Mouse (Mus musculus): ENCODE data around the gene Fam25c. TPM values are rescaled to one million over a fixed set of nuclear protein-coding genes. Genes with fewer than 3 reads are reported as not detected.
A peak's percentile ranks its signal among the peaks of the same experiment; 100 is the strongest.
"Not testable (repeated sequence)": the region's sequence is repeated elsewhere in the genome, so short reads cannot be mapped to it uniquely, and the experiment has no call there.

Fam25c gene
- polyA plus RNA-seq, 1 experiment from 2014 or later = not detected

- not testable (repeated sequence) for H3K27me3 ChIP-seq (ENCODE audit: insufficient read depth, poor library complexity, severe bottlenecking); H3K4me3 ChIP-seq; H3K27ac ChIP-seq; H3K9me3 ChIP-seq; DNase-seq (ENCODE audit: low spot score)
- H3K4me1 ChIP-seq = peaks cover 18% of the 10 kb centered on the region
- peaks cover 14% of the 10 kb centered on the region for H3K36me3 ChIP-seq
- 87% methylated on average over 8 of the region's 8 CpGs for WGBS
These were observed 40.9 kb downstream of the Fam25c start for GRCm38 (mm10) chr14:34314383-34314782.

GRCm38 (mm10) chr14:34313612-34314011 lies 41.6 kb downstream of the Fam25c start:
- Histone ChIP-seq H3K4me3 (no peak overlapping the region), H3K27ac (no peak overlapping the region), H3K27me3 (ENCODE audit: insufficient read depth, poor library complexity, severe bottlenecking) (no peaks in the 10 kb centered on the region), H3K9me3 (no peaks in the 10 kb centered on the region), H3K36me3 (peaks cover 8% of the 10 kb centered on the region; the same call in 1 of the 2 replicates), H3K4me1 (peaks cover 18% of the 10 kb centered on the region)
- DNase-seq (ENCODE audit: low spot score) = no peak
- 54% methylated on average over 3 of the region's 3 CpGs for WGBS

GRCm38 (mm10) chr14:34312339-34313048 lies 42.7 kb downstream of the Fam25c start:
- no peak overlapping the region for H3K27ac ChIP-seq
- WGBS = 29% methylated on average over 5 of the region's 6 CpGs
- H3K27me3 ChIP-seq (ENCODE audit: insufficient read depth, poor library complexity, severe bottlenecking) = no peaks in the 10 kb centered on the region
- peaks cover 5% of the 10 kb centered on the region; the same call in 1 of the 2 replicates for H3K36me3 ChIP-seq
- no peaks in the 10 kb centered on the region for H3K9me3 ChIP-seq
- DNase-seq (ENCODE audit: low spot score) = no peak
- peak overlapping the region; percentile 95 for H3K4me3 ChIP-seq
- peaks cover 18% of the 10 kb centered on the region for H3K4me1 ChIP-seq

- DNase-seq (ENCODE audit: low spot score) = no peak
- peaks cover 3% of the 10 kb centered on the region; the same call in 1 of the 2 replicates for H3K36me3 ChIP-seq
- peaks cover 18% of the 10 kb centered on the region for H3K4me1 ChIP-seq
- H3K27me3 ChIP-seq (ENCODE audit: insufficient read depth, poor library complexity, severe bottlenecking) = no peaks in the 10 kb centered on the region
- peak overlapping the region; percentile 98 for H3K27ac ChIP-seq
- no peaks in the 10 kb centered on the region for H3K9me3 ChIP-seq
- WGBS = 2% methylated on average over 4 of the region's 4 CpGs
- H3K4me3 ChIP-seq = peak overlapping the region; percentile 95
These were observed 43.5 kb downstream of the Fam25c start for GRCm38 (mm10) chr14:34311691-34312090.

- Histone ChIP-seq H3K27ac (peak overlapping the region; percentile 98), H3K4me3 (peak overlapping the region; percentile 95), H3K9me3 (no peaks in the 10 kb centered on the region), H3K36me3 (peaks cover 3% of the 10 kb centered on the region; the same call in 1 of the 2 replicates), H3K4me1 (peaks cover 18% of the 10 kb centered on the region), H3K27me3 (ENCODE audit: insufficient read depth, poor library complexity, severe bottlenecking) (no peaks in the 10 kb centered on the region)
- peak; percentile 77 for DNase-seq (ENCODE audit: low spot score)
- under 1% methylated on average over 47 of the region's 47 CpGs for WGBS
These were observed 44.1 kb downstream of the Fam25c start for GRCm38 (mm10) chr14:34311021-34311631.

- Histone ChIP-seq H3K27me3 (ENCODE audit: insufficient read depth, poor library complexity, severe bottlenecking) (no peaks in the 10 kb centered on the region), H3K4me1 (peaks cover 18% of the 10 kb centered on the region), H3K27ac (peak within 1 kb of the TSS; percentile 98), H3K4me3 (peak within 1 kb of the TSS; percentile 95), H3K36me3 (peaks cover 3% of the 10 kb centered on the region; the same call in 1 of the 2 replicates), H3K9me3 (no peaks in the 10 kb centered on the region)
- under 1% methylated on average over 98 of the region's 100 CpGs for WGBS
- peak; percentile 98 for DNase-seq (ENCODE audit: low spot score)
These were observed 44.8 kb downstream of the Fam25c start, which contains the start of the genes Shld2 and Glud1 for GRCm38 (mm10) chr14:34310234-34310965. Gene Shld2 (minus strand): TSS chr14:34310493. Gene Glud1 (plus strand): TSS chr14:34310727.

- H3K4me3 ChIP-seq = peak overlapping the region; percentile 95
- no peaks in the 10 kb centered on the region for H3K27me3 ChIP-seq (ENCODE audit: insufficient read depth, poor library complexity, severe bottlenecking)
- H3K36me3 ChIP-seq = peaks cover 3% of the 10 kb centered on the region; the same call in 1 of the 2 replicates
- 10% methylated on average over 5 of the region's 5 CpGs for WGBS
- DNase-seq (ENCODE audit: low spot score) = no peak
- peak overlapping the region; percentile 98 for H3K27ac ChIP-seq
- H3K9me3 ChIP-seq = no peaks in the 10 kb centered on the region
- peaks cover 18% of the 10 kb centered on the region for H3K4me1 ChIP-seq
These were observed 45.4 kb downstream of the Fam25c start for GRCm38 (mm10) chr14:34309907-34310233.

- H3K4me3 ChIP-seq = peak overlapping the region; percentile 95; the same call in 1 of the 2 replicates
- H3K27me3 ChIP-seq (ENCODE audit: insufficient read depth, poor library complexity, severe bottlenecking) = no peaks in the 10 kb centered on the region
- peaks cover 3% of the 10 kb centered on the region; the same call in 1 of the 2 replicates for H3K36me3 ChIP-seq
- 91% methylated on average over 4 of the region's 4 CpGs for WGBS
- DNase-seq (ENCODE audit: low spot score) = no peak
- peak overlapping the region; percentile 98; the same call in 1 of the 2 replicates for H3K27ac ChIP-seq
- H3K4me1 ChIP-seq = peaks cover 18% of the 10 kb centered on the region
- H3K9me3 ChIP-seq = no peaks in the 10 kb centered on the region
These were observed 46.0 kb downstream of the Fam25c start for GRCm38 (mm10) chr14:34309266-34309665.

- 31% methylated on average over 5 of the region's 5 CpGs for WGBS
- Histone ChIP-seq H3K36me3 (peaks cover 4% of the 10 kb centered on the region; the same call in 1 of the 2 replicates), H3K4me3 (no peak overlapping the region), H3K27me3 (ENCODE audit: insufficient read depth, poor library complexity, severe bottlenecking) (no peaks in the 10 kb centered on the region), H3K27ac (no peak overlapping the region), H3K4me1 (0 out of 2 replicates have a peak, but pooled peaks cover 6% of the 10 kb centered on the region), H3K9me3 (no peaks in the 10 kb centered on the region)
- DNase-seq (ENCODE audit: low spot score) = peak; percentile 39
These were observed 52.0 kb downstream of the Fam25c start for GRCm38 (mm10) chr14:34303265-34303680.

- no peak for DNase-seq (ENCODE audit: low spot score)
- no peaks in the 10 kb centered on the region for H3K9me3 ChIP-seq
- H3K4me1 ChIP-seq = peaks cover 7% of the 10 kb centered on the region
- H3K4me3 ChIP-seq = no peak overlapping the region
- WGBS = 68% methylated on average over 5 of the region's 5 CpGs
- no peaks in the 10 kb centered on the region for H3K27me3 ChIP-seq (ENCODE audit: insufficient read depth, poor library complexity, severe bottlenecking)
- H3K36me3 ChIP-seq = peaks cover 4% of the 10 kb centered on the region; the same call in 1 of the 2 replicates
- H3K27ac ChIP-seq = no peak overlapping the region
These were observed 52.5 kb downstream of the Fam25c start for GRCm38 (mm10) chr14:34302681-34303242.
